Mouse (Mus musculus) liver, adult (tissue): ENCODE results near the gene Nubp1.
A peak's percentile ranks its signal among the peaks of the same experiment; 100 is the strongest.

Experiments used
- GATA4 ChIP-seq: IDR thresholded peaks from 2 replicates; pipeline ENCODE4 v1.6.1; 2014; ENCODE audit warnings: mild to moderate bottlenecking, low read length; ENCODE audit not compliant: insufficient replicate concordance

Nubp1 gene

DNA sequence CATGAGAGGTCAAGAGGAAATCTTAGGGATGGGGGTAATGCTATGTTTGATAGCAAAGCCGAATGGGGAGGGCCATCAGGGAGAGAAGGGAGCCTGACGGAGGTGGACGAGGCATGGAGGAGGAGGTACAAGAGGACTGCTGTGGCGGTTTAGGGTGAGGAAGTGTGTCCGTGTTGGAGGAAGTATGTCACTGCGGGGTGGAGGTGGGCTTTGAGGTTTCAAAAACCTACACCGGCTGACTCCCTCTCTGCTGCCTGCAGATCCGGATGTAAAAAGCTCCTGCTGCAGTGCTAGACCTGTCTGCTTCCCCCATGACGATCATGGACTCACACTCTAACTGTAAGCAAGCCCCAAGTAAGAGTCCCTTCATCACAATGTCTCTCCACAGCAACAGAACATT lies 19.2 kb upstream of the Nubp1 start:
- no peak for TF ChIP-seq GATA4

DNA sequence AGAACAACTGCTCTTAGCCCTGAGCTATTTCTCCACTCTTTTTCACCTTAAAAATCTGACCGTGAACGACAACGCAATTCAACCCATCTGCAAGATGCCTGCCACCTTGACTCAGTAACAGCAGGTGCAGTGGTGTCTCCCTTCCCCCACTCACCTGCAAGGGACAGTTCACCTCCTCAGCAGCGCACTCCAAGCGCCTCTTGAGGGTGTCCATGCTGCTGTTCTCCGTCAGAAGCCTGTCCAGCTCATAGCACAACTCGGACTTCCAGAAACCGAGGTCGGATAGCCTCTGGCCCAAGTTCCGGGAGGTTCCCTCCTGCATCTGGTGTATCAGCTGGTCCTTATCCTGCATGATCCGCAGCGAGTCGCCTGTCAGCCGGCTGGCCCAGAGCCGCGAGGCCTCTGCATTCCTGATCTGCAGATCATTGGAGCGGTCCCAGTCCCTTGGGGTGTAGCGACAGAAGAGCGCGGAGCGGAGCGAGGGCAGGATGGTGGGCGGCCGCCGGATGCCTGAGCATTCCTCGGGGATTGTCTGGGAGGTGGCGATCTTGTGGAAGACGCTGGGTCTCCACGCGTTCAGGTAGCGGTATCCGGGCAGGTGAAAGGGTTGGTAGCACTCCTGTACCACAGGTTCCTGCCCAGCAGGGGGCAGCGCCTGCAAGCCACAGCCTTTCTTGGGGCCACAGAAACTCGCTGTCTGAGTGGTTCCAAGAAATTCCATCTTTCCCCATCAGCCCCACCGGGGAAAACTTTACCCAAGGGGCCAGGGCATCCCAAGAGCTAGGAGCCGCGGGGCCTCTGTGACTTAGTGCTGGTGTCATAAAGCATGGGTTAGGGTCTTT lies 16.8 kb upstream of the Nubp1 start, which contains the start of gene Tekt5:
Gene Tekt5, minus strand, starts transcription at position 792 of the 842 bp plus-strand sequence.
- no peak for TF ChIP-seq GATA4

DNA sequence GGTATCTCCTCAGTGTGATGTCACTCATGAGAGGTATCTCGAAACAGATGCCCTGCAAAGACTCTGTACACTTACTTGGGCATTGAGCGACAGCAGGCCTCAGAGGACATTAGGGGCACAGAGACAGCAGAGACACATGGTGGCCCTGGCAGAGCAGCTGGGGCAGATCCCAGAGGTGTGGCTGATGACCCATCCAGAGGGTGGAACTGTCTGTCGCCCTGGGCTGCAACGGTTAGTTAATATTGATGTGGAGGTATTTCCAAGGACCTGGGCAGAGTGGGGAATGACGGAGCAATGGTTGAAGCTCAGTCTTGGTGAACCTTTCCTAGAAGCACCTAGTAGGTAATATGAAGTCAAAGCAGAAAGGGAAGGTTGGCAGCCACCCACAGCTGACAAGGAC lies 13.0 kb upstream of the Nubp1 start:
- TF ChIP-seq GATA4, result no peak

DNA sequence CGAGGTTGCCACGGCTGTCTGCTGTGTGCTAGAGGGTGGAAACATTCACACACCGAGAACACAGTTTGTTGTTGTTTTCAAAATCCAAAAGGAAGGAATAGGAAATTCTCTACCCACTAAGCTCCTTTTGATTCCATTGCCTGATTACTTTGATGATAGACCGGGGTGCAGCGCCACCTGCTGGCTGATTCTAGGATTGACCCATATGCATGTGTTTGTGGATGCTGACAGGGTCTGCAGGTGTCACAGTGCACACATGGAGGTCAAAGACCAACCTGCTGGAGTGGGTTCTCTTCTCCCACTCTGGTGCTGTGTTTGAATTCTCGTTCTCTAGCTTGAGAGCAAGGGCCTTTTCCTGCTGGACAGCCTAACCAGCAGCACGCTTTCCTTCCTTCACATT lies 12.6 kb upstream of the Nubp1 start:
- peak; percentile 8; the same call in 1 of the 2 replicates for TF ChIP-seq GATA4

DNA sequence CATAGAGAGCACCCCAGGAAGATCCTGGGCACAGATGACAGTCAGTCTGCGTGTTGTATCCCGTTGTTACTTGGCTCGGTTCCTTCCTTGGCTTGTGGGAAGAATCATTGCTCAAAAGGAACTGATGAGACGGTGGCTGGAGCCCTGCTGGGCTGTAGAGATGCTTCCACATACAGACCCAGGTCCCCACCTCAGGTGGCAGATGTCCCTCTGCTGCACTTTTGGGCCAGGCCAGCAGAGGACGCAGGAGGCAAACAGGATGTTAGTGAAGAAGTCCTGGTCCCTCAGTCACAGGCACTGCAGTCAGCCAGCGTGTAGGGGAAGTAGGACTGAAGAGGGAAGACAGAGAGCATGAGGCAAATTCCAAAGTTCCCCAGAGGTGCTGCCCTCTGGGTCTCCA lies 4.2 kb downstream of the Nubp1 start:
- TF ChIP-seq GATA4, result no peak

DNA sequence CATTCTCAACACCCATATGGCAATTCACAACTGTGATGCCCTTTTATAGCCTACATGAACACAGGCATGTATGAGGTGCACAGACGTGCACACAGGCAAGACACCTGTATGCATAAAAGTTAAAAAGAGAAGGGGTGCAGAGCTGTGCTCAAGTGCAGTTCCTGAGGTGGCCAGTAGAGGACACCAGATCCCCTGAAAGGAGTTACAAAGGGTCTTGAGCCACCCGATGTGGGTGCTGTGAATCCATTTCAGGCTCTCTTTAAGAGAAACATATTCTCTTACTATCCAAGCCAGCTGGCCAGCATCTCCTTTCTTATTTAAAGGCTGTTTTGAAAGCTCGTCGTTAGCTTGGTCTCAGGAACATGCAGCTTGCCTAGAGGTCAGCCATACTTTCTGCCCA lies 5.1 kb downstream of the Nubp1 start:
- TF ChIP-seq GATA4, result no peak

DNA sequence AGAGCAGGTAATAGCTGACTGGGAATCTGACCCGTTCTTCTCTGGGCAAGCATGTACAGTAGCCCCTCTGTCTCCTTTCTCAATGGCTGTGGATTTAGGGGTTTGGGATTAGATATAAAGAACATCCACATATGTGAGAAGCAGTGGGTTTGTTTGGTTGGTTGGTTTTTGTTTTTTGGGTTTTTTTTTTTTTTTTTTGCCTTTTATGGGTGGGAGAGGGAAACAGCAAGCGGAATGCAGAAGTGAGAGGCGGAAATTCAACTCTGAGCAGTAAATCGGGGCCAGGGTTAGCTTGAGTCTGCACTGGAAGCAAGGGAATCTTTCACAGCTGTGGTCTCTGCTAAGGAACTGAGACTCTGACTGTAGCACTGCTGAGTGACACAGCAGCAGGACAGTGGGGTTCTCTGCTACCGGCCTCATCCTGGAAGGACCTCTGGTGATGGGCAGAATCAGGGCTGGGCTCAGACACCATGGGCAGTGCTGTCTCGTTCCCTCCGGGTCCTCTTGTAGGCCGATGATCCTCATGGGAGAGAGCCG lies 6.0 kb downstream of the Nubp1 start:
- no peak for TF ChIP-seq GATA4

DNA sequence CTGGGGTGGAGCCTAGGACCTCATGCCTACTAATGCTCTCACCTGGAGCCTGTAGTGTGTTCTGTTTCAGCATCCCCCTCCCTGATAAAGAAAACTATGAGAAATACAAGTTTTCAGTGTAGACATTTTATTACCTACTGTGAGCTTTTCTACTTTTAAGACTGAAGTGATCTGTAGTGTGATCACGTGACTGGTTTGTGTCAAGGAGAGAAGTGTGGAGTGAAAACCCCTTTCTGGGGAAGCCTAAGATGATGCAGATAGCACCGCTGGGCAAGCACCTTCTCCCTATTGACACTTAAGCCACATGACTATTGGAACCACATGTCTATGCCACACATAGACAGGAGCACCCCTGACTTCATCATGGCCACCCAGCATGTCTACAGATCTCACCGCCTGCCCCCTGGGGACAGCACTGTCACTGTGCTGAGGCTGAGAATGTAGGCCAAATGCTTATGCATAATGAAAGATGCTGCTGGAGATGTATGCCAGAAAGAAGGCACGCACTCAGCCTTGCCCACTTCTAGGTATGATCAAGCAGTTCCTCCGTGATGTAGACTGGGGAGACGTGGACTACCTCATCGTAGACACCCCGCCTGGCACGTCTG lies 8.8 kb downstream of the Nubp1 start:
- no peak for TF ChIP-seq GATA4

DNA sequence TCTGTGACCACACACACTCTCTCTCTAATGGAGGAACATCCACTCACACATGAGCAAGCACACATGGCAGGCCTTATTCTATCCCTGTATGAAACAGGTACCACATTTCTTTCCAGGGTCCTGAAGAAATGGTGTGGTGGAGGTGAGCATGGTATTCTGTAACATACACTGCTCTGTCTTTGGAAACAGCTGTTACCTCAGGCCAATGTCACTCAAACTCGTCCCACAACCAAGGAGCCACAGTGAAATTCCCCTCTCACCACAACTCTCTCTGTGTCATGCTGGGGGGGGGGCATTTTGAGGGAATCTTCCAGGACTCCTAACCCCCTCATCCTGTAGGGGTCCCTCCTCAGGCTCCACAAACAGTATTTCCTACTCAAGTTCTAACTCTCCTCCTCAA lies 20.2 kb downstream of the Nubp1 start:
- TF ChIP-seq GATA4, result no peak

DNA sequence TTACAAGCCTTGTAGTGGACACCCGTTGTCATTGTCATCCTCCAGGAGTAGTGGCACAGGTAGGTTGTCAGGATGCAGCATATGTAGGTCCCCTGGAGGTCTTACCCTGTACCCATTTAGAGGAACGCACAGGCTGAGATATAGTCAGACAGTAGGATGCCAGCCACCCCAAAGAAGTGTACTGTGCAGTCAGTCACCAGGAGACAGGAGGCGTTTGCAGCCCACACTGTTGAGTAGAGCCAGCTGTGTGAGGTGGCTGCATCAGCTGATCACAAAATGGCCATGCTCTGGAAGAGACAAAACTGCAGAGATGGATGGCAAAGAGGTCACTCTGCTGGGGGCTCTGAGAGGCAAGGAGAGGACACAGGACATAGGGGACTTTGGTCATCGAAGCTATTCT lies 20.6 kb downstream of the Nubp1 start:
- TF ChIP-seq GATA4, result no peak

DNA sequence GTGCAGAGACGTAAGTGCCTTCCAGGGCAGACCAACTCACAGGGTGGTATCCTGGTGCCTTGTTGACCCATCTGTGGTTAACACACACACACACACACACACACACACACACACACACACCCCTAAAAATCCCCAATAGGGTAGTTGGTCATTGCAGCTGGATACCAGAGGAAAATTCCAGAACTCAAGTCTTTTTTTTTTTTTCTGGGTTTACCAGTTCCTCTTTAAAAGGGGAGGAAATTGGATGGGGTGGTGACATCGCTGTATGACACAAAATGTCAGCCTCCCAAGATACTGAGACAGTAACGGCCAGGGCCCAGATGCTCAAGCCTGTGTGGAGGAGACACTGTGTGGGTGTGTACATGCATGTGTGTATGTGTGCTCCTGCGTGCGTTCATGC lies 21.6 kb downstream of the Nubp1 start:
- TF ChIP-seq GATA4, result no peak

DNA sequence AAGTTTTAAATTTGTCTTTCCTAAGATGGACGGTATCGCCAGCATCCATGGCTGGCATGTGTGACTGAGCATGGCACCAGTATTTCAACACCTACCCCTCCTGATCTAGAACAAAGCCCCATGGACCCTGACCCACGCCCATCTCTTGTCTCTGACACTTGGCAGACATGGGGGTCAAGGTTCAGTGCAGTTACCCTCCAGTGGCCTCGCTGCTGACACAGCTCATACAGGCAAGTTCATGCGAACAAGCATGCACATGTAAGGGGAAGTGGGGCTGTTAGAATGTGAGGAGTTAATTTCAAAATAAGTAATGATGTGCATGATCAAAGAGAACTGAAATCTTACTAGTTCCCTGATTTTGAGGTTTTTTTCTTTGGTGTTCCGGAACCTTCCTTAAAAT lies 24.4 kb downstream of the Nubp1 start:
- no peak for TF ChIP-seq GATA4

DNA sequence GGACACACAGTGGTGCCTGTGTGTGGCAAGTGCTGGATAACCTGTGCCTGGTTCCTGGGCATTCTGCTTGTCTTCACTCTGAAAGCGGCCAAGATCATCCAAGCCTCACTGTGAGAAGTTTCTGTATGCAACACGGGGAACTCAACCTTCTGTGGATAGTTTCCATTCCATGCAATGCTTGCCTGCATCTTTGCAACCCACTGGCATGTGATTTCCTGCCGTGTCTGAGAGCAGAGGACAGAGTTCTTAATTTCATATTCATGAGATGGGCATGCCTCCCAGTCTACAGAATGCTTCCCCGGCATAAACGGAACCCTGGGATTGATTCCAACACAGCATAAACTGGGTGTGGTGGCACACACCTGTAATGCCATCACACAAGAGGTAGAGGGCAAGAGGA lies 26.3 kb downstream of the Nubp1 start:
- no peak for TF ChIP-seq GATA4

DNA sequence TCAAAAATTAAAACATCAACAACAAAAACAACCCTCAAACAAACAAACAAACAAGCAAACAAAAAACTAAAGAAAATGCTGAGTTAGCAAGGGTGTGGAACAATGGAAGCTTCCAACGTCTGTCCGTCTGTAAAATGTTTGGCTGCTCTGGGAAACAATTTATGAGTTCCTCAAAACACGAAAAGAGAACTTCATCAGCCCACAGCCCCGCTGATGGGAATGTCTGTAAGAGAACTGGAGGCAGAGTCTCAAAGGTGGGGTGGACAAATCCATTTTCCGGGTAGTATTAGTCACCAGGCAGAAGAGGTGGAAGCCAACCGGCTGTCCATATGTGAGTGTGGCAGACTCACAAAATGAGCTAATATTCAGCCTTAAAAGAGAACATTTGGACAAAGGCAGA lies 29.6 kb downstream of the Nubp1 start:
- TF ChIP-seq GATA4, result no peak

DNA sequence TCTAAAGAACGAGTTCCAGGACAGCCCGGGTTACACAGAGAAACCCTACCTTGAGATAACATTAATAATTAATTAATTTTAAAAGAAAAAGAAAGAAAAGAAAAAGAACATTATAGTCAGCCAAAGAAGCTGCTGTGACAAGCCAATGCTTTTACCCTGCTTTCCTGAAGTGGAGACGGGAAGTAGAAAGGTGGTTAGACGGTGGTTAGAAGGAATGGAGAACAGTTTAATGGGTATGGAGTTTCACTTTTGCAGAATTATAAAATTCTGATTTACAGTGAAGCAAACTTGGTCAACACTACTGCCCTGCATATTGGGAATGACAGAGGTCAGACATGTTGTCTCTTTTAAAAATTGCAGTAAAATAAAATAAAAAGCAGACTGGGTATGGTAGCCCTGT lies 30.0 kb downstream of the Nubp1 start:
- no peak for TF ChIP-seq GATA4

DNA sequence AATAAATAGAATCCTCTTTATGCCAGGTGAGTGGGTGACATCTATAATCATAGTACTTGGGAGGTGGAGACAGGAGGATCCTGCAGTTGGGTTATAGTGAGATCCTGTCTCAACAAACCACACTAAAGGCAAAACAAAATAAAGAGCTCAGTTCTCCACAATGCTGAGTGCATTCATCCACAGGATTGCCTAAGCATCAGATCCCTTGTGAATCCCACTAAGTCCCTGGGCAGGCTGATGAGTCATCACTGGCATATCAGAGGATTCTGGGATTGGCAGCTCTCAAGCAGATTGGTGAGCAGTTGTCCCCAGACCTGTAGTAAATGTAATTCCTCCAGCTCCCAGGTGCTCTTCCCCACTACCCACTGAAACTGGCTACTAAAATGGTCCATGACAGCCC lies 32.0 kb downstream of the Nubp1 start:
- no peak for TF ChIP-seq GATA4
